Mouse (Mus musculus) neural tube, embryonic 15.5 days (tissue): ENCODE results near the gene Fhl3. TPM values are rescaled to one million over a fixed set of nuclear protein-coding genes. Genes with fewer than 3 reads are reported as not detected.
A peak's percentile ranks its signal among the peaks of the same experiment; 100 is the strongest.

Experiments
- ATAC-seq: fragments of 200-750 bp; cut with Nextera tagmentation; 2 replicates; pipeline ENCODE4 v1.8.0; 2017; ENCODE audit warnings: mild to moderate bottlenecking, moderate TSS enrichment, moderate library complexity; ENCODE audit not compliant: low FRiP score
- H3K27ac ChIP-seq: fragments of 300-500 bp; sonication (generic); replicated peaks from 2 replicates; pipeline ENCODE4 v1.5.1; 2015; ENCODE audit warnings: mild to moderate bottlenecking, inconsistent platforms
- H3K27me3 ChIP-seq: fragments of 300-500 bp; sonication (generic); replicated peaks from 2 replicates; pipeline ENCODE4 v1.6.1; 2015; ENCODE audit warnings: inconsistent platforms
- H3K36me3 ChIP-seq: fragments of 300-500 bp; sonication (generic); 2 replicates; pipeline ENCODE4 v1.6.1; 2015; ENCODE audit warnings: inconsistent platforms
- H3K4me1 ChIP-seq: fragments of 300-500 bp; sonication (generic); 2 replicates; pipeline ENCODE4 v1.6.1; 2015; ENCODE audit warnings: inconsistent platforms
- H3K4me2 ChIP-seq: fragments of 300-500 bp; sonication (generic); 2 replicates; pipeline ENCODE4 v1.6.1; 2015; ENCODE audit warnings: inconsistent platforms, mild to moderate bottlenecking, moderate library complexity
- H3K4me3 ChIP-seq: fragments of 300-500 bp; sonication (generic); replicated peaks from 2 replicates; pipeline ENCODE4 v1.5.1; 2015; ENCODE audit warnings: mild to moderate bottlenecking, inconsistent platforms
- H3K9ac ChIP-seq: fragments of 300-500 bp; sonication (generic); replicated peaks from 2 replicates; pipeline ENCODE4 v1.6.1; 2015; ENCODE audit warnings: mild to moderate bottlenecking, inconsistent platforms
- H3K9me3 ChIP-seq: fragments of 300-500 bp; sonication (generic); replicated peaks from 2 replicates; pipeline ENCODE4 v1.6.1; 2016; ENCODE audit warnings: inconsistent platforms
- WGBS: fragments of 180-500 bp; shearing (Covaris S2); methylation state at CpG from one replicate; pipeline ENCODE4 v1.1.7; 2015; ENCODE audit warnings: mixed read lengths; 5-methylcytosine and 5-hydroxymethylcytosine counted together
- polyA plus RNA-seq: library from polyadenylated mRNA; unstranded; fragments of >200 nt; fragmentation: Nextera tagmentation; extraction: Ambion mirVana; gene quantifications from 2 replicates; pipeline ENCODE4 v1.2.1, GENCODE M21; 2015

The Fhl3 gene
- 1.8 and 3.3 TPM in 2 replicates for polyA plus RNA-seq

DNA sequence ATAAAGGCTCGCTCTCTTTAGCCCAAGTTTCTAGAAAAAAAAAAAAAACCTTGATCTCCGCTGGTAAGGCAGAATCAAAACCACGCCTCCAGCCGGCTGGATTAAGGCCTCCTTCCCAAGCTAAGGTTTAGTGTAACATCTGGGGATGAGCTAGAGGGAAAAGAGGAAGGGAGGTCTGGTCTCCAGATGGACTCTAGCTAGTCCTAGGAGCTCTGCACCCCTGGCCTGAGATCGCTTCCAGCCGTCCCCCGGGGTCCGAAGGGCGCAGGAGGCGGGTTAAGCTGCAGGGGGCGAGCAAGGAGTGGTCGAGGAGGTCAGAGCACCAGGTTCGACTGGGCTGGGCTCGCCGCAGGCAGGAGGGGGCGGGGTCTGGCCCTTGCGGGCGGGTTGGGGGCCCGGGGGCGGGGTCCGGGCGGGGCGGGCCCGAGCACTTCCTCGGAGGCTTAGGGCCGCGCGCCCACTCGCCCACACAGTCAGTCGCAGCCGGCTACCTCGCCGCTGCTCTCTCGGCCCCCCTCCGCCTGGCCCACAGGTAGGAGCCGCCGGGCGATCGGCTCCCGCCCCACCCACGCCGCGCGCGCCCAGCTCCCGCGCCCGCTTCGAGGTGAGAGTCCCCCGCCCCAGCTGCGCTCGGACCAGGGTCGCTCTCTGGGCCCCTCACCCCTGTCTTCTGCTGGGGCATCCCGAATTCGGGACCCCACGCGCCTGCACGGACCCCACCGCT lies at the start of gene Fhl3:
Gene Fhl3, plus strand, starts transcription at position 454 of the 724 bp plus-strand sequence.
- H3K9ac ChIP-seq: peak within 1 kb of the TSS; percentile 67
- ATAC-seq: peak; percentile 30; the same call in 1 of the 2 replicates
- peak within 1 kb of the TSS; percentile 60 for H3K4me3 ChIP-seq
- H3K36me3 ChIP-seq: no peaks in the 10 kb centered on the region
- peak within 1 kb of the TSS; percentile 99 for H3K4me2 ChIP-seq
- peaks cover 42% of the 10 kb centered on the region for H3K27me3 ChIP-seq
- H3K9me3 ChIP-seq: no peaks in the 10 kb centered on the region
- peak within 1 kb of the TSS; percentile 67 for H3K27ac ChIP-seq
- WGBS: under 1% methylated on average over 55 of the region's 59 CpGs
- peaks cover 35% of the 10 kb centered on the region for H3K4me1 ChIP-seq

DNA sequence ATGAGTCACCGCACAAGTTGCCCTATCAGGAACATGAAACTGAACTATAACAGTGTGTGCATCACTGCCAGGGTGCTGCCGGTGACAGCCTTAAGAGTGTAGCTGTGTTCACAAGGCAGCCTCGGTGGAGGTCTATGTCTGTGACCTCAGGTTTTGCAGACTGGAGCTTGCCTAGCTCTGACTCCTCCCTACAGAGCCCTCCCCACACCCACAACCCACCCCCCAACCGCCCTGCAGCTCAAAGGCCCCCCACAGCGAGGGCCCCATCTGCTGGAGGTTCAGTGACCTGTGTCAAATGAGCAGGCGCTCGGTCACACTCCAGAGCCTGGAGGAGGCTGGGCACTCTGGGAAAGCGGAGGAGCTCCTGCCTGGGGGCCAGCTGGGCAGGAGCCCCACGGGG lies 47.6 kb upstream of the Fhl3 start:
- H3K4me3 ChIP-seq: no peak overlapping the region
- H3K27me3 ChIP-seq: peaks cover 68% of the 10 kb centered on the region
- H3K9me3 ChIP-seq: no peaks in the 10 kb centered on the region
- 7% methylated on average over 9 of the region's 9 CpGs for WGBS
- H3K4me2 ChIP-seq: no peak overlapping the region; the same call in 1 of the 2 replicates
- no peak overlapping the region for H3K27ac ChIP-seq
- no peaks in the 10 kb centered on the region for H3K36me3 ChIP-seq
- H3K4me1 ChIP-seq: peaks cover 23% of the 10 kb centered on the region
- H3K9ac ChIP-seq: no peak overlapping the region
- ATAC-seq: no peak

DNA sequence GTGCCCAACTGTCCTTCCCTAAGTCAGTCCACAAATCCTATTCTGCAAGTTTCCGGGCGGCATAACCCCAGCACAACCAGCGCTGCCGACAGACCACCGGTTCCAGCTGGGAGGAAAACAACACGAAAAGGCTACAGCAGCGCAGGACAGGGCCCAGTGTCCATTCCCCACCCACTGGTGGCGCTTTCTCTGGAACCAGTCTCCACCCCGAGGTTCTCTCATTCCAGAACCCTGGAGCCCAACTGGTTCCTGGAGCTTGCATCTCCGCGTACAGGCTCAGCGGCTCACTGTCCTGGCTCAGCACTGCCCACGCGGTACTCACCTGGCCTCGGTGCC lies 44.0 kb upstream of the Fhl3 start, which contains the start of gene Pou3f1:
Gene Pou3f1, plus strand, starts transcription at position 290 of the 336 bp plus-strand sequence.
- peaks cover 44% of the 10 kb centered on the region for H3K4me1 ChIP-seq
- peaks cover 73% of the 10 kb centered on the region for H3K27me3 ChIP-seq
- no peak for ATAC-seq
- peak within 1 kb of the TSS; percentile 94 for H3K4me2 ChIP-seq
- no peak within 1 kb of the TSS; the same call in 1 of the 2 replicates for H3K27ac ChIP-seq
- H3K36me3 ChIP-seq: no peaks in the 10 kb centered on the region
- no peaks in the 10 kb centered on the region for H3K9me3 ChIP-seq
- peak within 1 kb of the TSS; percentile 35 for H3K9ac ChIP-seq
- WGBS: 2% methylated on average over 15 of the region's 15 CpGs
- peak within 1 kb of the TSS; percentile 60 for H3K4me3 ChIP-seq

DNA sequence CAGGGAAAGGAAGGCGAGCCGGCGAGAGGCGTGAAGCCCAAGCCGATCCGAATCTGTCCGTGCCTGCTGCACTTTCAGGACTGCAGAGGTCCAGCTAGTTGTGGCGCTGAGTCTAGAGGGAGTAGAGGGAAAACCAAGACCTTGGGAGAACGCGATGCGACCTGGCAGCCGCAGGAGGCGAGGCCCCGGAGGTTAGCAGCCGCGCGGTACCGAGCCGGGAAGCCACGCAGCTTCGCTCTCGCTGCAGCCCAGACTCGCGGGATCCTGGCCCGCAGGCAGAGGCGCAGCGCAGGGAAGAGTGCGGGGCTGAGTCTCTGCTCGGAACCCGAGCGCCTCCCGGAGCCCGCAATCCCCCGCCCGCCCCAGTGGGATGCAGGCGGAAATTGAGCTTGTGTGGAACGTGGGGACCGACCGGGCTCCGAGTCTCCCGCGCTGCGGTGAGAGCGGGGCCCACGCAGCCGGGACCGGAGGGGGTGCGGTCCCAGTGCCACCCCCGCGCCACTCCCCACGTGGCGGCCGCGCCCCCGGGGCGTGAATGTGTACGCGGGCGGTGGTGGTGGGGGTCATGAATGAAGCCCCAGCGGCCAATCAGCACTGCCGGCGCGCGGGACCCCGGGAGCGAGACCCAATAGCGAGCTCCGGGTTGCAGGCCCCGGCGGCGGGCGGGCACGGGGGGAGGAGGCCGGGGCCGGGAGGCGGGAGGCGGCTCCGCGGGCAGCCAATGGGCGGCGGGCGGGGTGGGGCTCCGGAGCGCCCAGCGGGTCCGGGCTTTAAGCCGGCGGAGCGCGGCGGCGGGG lies 43.4 kb upstream of the Fhl3 start:
- H3K36me3 ChIP-seq: no peaks in the 10 kb centered on the region
- under 1% methylated on average over 75 of the region's 92 CpGs for WGBS
- H3K4me1 ChIP-seq: peaks cover 44% of the 10 kb centered on the region
- peak overlapping the region; percentile 60 for H3K4me3 ChIP-seq
- no peak overlapping the region; the same call in 1 of the 2 replicates for H3K27ac ChIP-seq
- H3K4me2 ChIP-seq: peak overlapping the region; percentile 94
- peaks cover 79% of the 10 kb centered on the region for H3K27me3 ChIP-seq
- no peaks in the 10 kb centered on the region for H3K9me3 ChIP-seq
- peak overlapping the region; percentile 35 for H3K9ac ChIP-seq
- ATAC-seq: peak; percentile 94

DNA sequence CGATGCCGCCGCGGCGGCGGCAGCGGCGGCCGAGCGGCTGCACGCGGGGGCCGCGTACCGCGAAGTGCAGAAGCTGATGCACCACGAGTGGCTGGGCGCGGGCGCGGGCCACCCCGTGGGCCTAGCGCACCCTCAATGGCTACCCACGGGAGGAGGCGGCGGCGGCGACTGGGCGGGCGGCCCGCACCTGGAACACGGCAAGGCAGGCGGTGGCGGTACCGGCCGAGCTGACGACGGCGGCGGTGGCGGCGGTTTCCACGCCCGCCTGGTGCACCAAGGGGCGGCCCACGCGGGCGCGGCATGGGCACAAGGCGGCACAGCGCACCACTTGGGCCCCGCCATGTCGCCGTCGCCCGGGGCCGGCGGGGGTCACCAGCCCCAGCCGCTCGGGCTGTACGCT lies 42.7 kb upstream of the Fhl3 start:
- peak; percentile 16 for ATAC-seq
- H3K9me3 ChIP-seq: no peaks in the 10 kb centered on the region
- no peaks in the 10 kb centered on the region for H3K36me3 ChIP-seq
- H3K4me2 ChIP-seq: peak overlapping the region; percentile 94
- peak overlapping the region; percentile 60 for H3K4me3 ChIP-seq
- peak overlapping the region; percentile 35 for H3K9ac ChIP-seq
- H3K4me1 ChIP-seq: peaks cover 39% of the 10 kb centered on the region
- peaks cover 86% of the 10 kb centered on the region for H3K27me3 ChIP-seq
- H3K27ac ChIP-seq: no peak overlapping the region
- under 1% methylated on average over 33 of the region's 61 CpGs for WGBS

DNA sequence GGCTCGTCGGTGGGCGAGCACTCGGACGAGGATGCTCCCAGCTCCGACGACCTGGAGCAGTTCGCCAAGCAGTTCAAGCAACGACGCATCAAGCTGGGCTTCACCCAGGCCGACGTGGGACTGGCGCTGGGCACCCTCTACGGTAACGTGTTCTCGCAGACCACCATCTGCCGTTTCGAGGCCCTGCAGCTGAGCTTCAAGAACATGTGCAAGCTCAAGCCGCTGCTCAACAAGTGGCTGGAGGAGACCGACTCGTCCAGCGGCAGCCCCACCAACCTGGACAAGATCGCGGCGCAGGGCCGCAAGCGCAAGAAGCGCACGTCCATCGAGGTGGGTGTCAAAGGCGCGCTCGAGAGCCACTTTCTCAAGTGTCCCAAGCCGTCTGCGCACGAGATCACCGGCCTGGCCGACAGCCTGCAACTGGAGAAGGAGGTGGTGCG lies 42.1 kb upstream of the Fhl3 start:
- peak overlapping the region; percentile 14; the same call in 1 of the 2 replicates for H3K9ac ChIP-seq
- peak overlapping the region; percentile 60 for H3K4me3 ChIP-seq
- peaks cover 86% of the 10 kb centered on the region for H3K27me3 ChIP-seq
- no peak overlapping the region for H3K27ac ChIP-seq
- H3K4me2 ChIP-seq: peak overlapping the region; percentile 94
- no peaks in the 10 kb centered on the region for H3K36me3 ChIP-seq
- H3K9me3 ChIP-seq: no peaks in the 10 kb centered on the region
- ATAC-seq: no peak
- WGBS: 1% methylated on average over 32 of the region's 39 CpGs
- H3K4me1 ChIP-seq: peaks cover 35% of the 10 kb centered on the region

DNA sequence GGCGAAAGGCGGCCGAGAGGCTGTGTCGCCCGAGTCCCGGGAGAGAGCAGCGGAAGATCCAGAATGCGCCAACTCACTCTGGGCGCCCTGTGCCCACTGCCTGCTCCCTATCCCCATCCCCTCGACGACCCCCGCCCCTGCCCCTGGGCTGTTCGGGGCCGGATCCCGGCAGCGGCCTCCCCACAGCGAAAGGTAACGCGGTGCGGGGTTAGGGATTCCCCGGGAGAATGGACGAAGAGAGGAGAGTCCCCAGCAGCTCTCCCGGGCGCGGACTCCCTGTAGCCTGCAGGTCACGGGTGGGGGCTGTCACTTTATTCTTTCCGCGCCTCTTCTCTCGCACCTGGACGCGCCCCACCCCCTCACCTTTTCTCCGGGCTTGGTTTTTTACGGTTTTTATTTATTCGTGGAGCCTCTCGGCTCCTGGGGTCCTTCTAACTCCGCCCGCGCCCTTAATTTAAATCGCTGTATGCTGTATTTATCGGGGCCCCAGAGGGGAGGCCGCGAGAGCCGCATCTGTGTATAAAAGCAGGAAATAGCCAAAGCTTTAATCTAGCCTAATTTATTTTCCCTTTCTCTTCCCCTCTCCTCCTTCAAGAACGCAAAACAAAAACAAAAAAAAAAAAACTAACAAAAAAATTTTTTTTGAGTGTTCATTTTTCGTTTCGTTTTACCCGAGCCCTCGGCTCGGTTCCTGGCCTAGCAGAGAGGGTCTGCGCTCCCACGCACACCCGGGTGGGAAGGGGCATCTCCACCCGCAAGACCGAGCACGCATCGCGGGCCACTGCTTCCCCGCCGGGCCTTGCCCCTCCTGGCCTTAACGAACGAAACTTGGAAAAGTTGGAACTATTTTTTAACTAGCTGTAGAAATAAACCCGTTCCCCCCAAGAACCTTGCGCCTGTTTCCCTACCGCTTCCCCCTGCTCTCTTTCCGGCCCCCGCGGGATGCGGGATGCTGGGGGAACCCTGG lies 41.0 kb upstream of the Fhl3 start:
- Histone ChIP-seq H3K4me1 (peaks cover 43% of the 10 kb centered on the region), H3K9me3 (no peaks in the 10 kb centered on the region)

DNA sequence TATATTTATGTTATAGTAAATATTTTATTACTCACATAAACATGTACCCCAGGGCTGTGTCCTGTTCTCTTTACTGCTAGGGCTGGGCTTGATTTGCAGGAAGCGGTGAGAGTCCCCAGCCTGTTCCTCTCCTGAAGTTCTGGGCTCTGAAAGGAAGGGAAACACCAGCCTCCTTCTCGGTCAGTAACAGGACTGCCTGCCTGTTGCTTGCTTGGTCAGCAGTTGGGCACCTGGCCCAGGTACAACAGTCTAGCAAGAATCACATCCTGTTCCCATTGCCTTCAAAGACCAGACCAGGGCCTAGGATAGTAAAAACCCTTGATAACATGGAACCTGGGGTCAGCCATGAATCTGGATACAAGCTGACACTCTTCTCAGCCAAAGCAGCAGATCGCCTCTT lies 39.9 kb upstream of the Fhl3 start:
- H3K36me3 ChIP-seq: no peaks in the 10 kb centered on the region
- ATAC-seq: no peak
- no peak overlapping the region for H3K27ac ChIP-seq
- H3K4me3 ChIP-seq: 0 out of 2 replicates have a peak overlapping the region, but pooled peaks have one; percentile 4
- peak overlapping the region; percentile 19 for H3K4me2 ChIP-seq
- H3K27me3 ChIP-seq: peaks cover 85% of the 10 kb centered on the region
- H3K4me1 ChIP-seq: peaks cover 46% of the 10 kb centered on the region
- H3K9me3 ChIP-seq: no peaks in the 10 kb centered on the region
- WGBS: 58% methylated on average over 3 of the region's 3 CpGs
- H3K9ac ChIP-seq: no peak overlapping the region

More for the DNA sequence above, 41.0 kb upstream of the Fhl3 start:
- WGBS: 2% methylated on average over 68 of the region's 68 CpGs
- ATAC-seq: no peak
- H3K9ac ChIP-seq: no peak overlapping the region
- H3K36me3 ChIP-seq: no peaks in the 10 kb centered on the region
- H3K4me2 ChIP-seq: peak overlapping the region; percentile 94
- no peak overlapping the region for H3K27ac ChIP-seq
- H3K4me3 ChIP-seq: peak overlapping the region; percentile 60
- H3K27me3 ChIP-seq: peaks cover 85% of the 10 kb centered on the region

DNA sequence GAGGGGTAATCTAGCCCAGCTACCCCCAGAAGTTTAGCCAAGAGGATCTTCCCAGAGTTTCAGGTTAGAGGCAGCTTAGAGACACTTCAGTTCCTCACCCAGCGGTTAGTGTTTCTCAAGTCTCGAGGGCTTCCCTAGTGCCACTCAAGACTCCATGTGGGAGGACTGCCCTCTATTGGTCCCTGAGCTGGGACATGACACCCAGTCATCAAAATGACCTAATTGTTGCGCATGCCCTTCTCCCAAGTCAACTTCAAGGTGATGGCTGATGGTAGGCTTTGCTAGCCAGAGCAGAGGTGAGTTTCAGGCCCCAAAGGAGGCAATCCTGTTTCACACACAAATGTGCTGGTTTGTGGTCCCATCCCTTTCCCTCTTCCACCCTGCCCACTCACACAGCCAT lies 37.5 kb upstream of the Fhl3 start:
- Histone ChIP-seq H3K9ac (no peak overlapping the region), H3K9me3 (no peaks in the 10 kb centered on the region), H3K4me1 (peaks cover 37% of the 10 kb centered on the region), H3K4me2 (no peak overlapping the region), H3K27me3 (peaks cover 87% of the 10 kb centered on the region), H3K36me3 (no peaks in the 10 kb centered on the region), H3K27ac (no peak overlapping the region), H3K4me3 (no peak overlapping the region)
- no peak for ATAC-seq
- 59% methylated on average over 3 of the region's 3 CpGs for WGBS

DNA sequence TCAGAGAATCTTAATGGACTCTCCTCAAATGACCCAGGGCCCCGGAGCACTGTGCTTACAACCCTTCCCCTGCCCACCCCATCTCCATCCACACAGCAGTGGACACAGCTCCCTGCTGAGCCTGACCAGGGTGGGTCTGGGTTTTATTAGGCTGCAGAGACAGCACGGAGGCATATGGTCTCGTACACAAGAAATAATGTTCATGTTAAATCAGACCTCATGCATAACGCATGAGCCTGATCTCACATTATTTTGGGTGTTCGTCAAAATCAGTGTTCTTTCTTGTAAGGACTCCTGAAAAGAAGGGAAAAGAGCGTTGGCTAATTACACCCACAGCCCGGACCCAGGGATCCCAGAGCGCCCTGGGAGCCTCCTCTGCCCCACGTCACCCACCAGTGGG lies 36.3 kb upstream of the Fhl3 start:
- Histone ChIP-seq H3K27me3 (peaks cover 86% of the 10 kb centered on the region), H3K4me2 (peak overlapping the region; percentile 31), H3K27ac (no peak overlapping the region), H3K4me3 (no peak overlapping the region), H3K9me3 (no peaks in the 10 kb centered on the region), H3K9ac (no peak overlapping the region), H3K36me3 (no peaks in the 10 kb centered on the region), H3K4me1 (peaks cover 29% of the 10 kb centered on the region)
- 34% methylated on average over 9 of the region's 9 CpGs for WGBS
- no peak for ATAC-seq

DNA sequence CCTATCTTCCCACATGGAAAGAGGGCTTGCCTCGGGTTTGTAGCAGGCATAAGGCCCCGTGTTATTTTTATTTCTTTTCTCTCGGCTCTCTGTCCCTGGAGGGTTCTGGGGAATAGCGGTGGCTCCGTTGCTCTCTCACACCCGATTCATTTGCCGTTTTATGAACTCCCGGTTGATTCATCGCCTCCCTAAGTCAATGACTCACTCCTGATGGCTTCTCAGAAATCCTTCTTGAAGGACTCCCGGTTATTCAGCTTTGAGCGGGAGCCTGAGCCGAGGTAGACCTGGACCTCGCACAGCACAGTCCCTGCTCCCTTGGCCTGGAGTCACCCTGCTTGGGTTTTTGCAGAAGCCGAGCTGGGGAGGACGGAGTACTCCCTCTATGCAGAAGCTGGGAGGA lies 35.9 kb upstream of the Fhl3 start:
- Histone ChIP-seq H3K4me2 (peak overlapping the region; percentile 31), H3K9ac (no peak overlapping the region), H3K27me3 (peaks cover 85% of the 10 kb centered on the region), H3K4me1 (peaks cover 25% of the 10 kb centered on the region), H3K36me3 (no peaks in the 10 kb centered on the region), H3K9me3 (no peaks in the 10 kb centered on the region), H3K4me3 (no peak overlapping the region), H3K27ac (no peak overlapping the region)
- 35% methylated on average over 15 of the region's 15 CpGs for WGBS
- no peak for ATAC-seq
